Mouse (Mus musculus) embryonic fibroblast, embryonic 13.5 days (primary cell): ENCODE results near the gene Olfr92. TPM values are rescaled to one million over a fixed set of nuclear protein-coding genes. Genes with fewer than 3 reads are reported as not detected.
"Not testable (repeated sequence)": the region's sequence is repeated elsewhere in the genome, so short reads cannot be mapped to it uniquely, and the experiment has no call there.

Experiments used
- H3K27ac ChIP-seq: 2 replicates; pipeline ENCODE4 v1.5.1; 2012; ENCODE audit warnings: low read length, control low read depth, inconsistent platforms; ENCODE audit not compliant: insufficient read depth
- H3K4me1 ChIP-seq: 2 replicates; pipeline ENCODE4 v1.6.1; 2011; ENCODE audit warnings: low read length; ENCODE audit not compliant: control insufficient read depth, insufficient read depth
- H3K4me3 ChIP-seq: 2 replicates; pipeline ENCODE4 v1.5.1; 2011; ENCODE audit warnings: mild to moderate bottlenecking, control low read depth, low read length; ENCODE audit not compliant: insufficient read depth
- CTCF ChIP-seq: IDR thresholded peaks from 2 replicates; pipeline ENCODE4 v1.5.1; 2011; ENCODE audit warnings: mild to moderate bottlenecking, control low read depth, low read length, moderate library complexity, borderline replicate concordance; ENCODE audit not compliant: insufficient read depth
- POLR2A ChIP-seq: IDR thresholded peaks from 2 replicates; pipeline ENCODE4 v1.6.1; 2011; ENCODE audit warnings: low read depth, mild to moderate bottlenecking, control low read depth, low read length, moderate library complexity
- polyA plus RNA-seq: library from polyadenylated mRNA; stranded (reverse); fragments of >200 nt; gene quantifications from 2 replicates; pipeline ENCODE4 v1.2.4, GENCODE M21; 2011; ENCODE audit warnings: low read depth; ENCODE audit not compliant: missing spikeins, insufficient read length

The Olfr92 gene
- polyA plus RNA-seq = not detected in 2 replicates

DNA sequence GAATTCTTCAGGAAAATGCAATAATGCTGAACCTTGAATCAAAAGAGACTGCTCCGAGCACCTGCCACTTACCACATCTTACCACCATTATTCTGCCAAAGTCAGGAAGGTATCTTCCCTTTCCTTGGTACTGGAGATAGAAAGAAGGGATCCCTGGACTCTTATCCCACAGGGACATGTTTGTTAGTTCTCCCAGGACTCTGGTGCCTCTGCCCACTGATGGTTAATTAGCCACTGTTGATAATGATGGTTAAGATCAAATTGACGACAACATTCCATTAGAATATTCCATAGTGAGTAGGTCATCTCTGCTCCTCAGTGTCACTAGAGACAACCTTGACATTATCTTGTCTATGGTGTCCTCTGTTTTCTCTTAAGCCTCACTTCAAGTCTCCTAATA lies at the start of gene Olfr92:
Gene Olfr92 (minus strand): TSS at position 101 of the 400 bp plus-strand sequence.
- Histone ChIP-seq H3K4me3 (no peak within 1 kb of the TSS), H3K27ac (no peak within 1 kb of the TSS), H3K4me1 (no peaks in the 10 kb centered on the region)
- TF ChIP-seq POLR2A (no peak), CTCF (no peak)

- no peaks in the 10 kb centered on the region for H3K4me1 ChIP-seq
- no peak within 1 kb of the TSS for H3K27ac ChIP-seq
- no peak within 1 kb of the TSS for H3K4me3 ChIP-seq
- TF ChIP-seq CTCF (no peak), POLR2A (no peak)
Measured at GRCm38 (mm10) chr17:37161394-37161793, 41.5 kb upstream of the Olfr92 start, which contains the start of gene Olfr93. TSS of gene Olfr93 (minus strand) at chr17:37161494.

DNA sequence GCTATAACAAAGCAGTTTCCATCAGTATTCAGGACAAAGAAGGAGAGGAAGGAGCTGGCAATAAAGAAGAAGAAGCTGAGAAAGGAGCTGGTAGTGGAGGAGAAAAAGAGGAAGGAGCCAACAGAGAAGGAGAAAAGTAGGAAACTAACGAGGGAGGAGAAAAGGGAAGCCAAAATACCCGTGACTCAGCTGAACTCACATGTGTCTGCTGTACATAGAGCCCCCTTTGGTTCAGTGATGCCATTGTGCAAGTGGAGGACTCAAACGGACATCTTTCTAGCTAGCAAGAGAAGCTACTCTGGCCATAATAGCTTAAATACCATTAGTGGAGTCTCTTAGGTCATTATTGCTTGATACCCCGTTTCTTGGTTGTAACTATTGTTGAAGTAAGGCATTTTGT lies 11.5 kb upstream of the Olfr92 start:
- not testable (repeated sequence) for H3K4me1 ChIP-seq, H3K27ac ChIP-seq, H3K4me3 ChIP-seq

- TF ChIP-seq POLR2A = no peak
- H3K27ac ChIP-seq = no peak within 1 kb of the TSS
- H3K4me1 ChIP-seq = no peaks in the 10 kb centered on the region
- H3K4me3 ChIP-seq = no peak within 1 kb of the TSS
Measured at GRCm38 (mm10) chr17:37098178-37098577, 21.7 kb downstream of the Olfr92 start, which contains the start of gene Olfr91. TSS of gene Olfr91 (minus strand) at chr17:37098278.

- TF ChIP-seq POLR2A (no peak), CTCF (no peak)
- H3K27ac ChIP-seq = no peak overlapping the region
Measured at GRCm38 (mm10) chr17:37093289-37093688, 26.6 kb downstream of the Olfr92 start.

GRCm38 (mm10) chr17:37092198-37092597 lies 27.7 kb downstream of the Olfr92 start:
- H3K4me1 ChIP-seq = no peaks in the 10 kb centered on the region
- TF ChIP-seq POLR2A (no peak), CTCF (no peak)
- H3K27ac ChIP-seq = no peak overlapping the region
- H3K4me3 ChIP-seq = no peak overlapping the region

More at GRCm38 (mm10) chr17:37093289-37093688, 26.6 kb downstream of the Olfr92 start:
- no peaks in the 10 kb centered on the region for H3K4me1 ChIP-seq
- no peak overlapping the region for H3K4me3 ChIP-seq

GRCm38 (mm10) chr17:37088399-37088798 lies 31.5 kb downstream of the Olfr92 start, which contains the start of gene Olfr90:
TSS of gene Olfr90 (minus strand) at chr17:37088499.
- TF ChIP-seq POLR2A = no peak
- no peak for TF ChIP-seq CTCF
- H3K27ac ChIP-seq = no peak within 1 kb of the TSS
- no peak within 1 kb of the TSS for H3K4me3 ChIP-seq
- H3K4me1 ChIP-seq = no peaks in the 10 kb centered on the region

DNA sequence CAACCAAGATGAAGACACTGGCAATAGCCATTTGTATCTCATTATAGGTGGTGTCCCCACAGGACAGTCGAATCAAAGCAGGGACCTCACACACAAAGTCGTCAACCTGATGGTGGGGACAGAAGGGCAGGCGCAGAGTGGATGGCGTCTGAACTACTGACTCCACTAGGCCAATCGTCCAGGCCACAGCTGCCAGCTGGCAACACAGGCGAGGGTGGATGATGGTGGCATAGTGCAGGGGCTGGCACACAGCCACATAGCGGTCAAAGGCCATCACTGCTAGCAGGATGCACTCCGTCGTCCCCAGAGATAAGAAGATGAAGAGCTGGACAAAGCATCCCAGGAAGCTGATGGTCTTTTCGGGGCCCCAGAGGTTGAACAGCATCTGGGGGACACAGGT lies 34.3 kb downstream of the Olfr92 start:
- Histone ChIP-seq H3K27ac (no peak overlapping the region), H3K4me3 (no peak overlapping the region), H3K4me1 (no peaks in the 10 kb centered on the region)
- TF ChIP-seq POLR2A (no peak), CTCF (no peak)

GRCm38 (mm10) chr17:37084632-37085031 lies 35.3 kb downstream of the Olfr92 start:
- TF ChIP-seq POLR2A (no peak), CTCF (no peak)
- H3K4me1 ChIP-seq = no peaks in the 10 kb centered on the region
- no peak overlapping the region for H3K27ac ChIP-seq
- no peak overlapping the region for H3K4me3 ChIP-seq

- TF ChIP-seq POLR2A (no peak), CTCF (0 out of 2 replicates have a peak, but pooled peaks have one; percentile 23)
- Histone ChIP-seq H3K4me1 (no peaks in the 10 kb centered on the region), H3K27ac (no peak overlapping the region), H3K4me3 (no peak overlapping the region)
Measured at GRCm38 (mm10) chr17:37083327-37083726, 36.6 kb downstream of the Olfr92 start.

DNA sequence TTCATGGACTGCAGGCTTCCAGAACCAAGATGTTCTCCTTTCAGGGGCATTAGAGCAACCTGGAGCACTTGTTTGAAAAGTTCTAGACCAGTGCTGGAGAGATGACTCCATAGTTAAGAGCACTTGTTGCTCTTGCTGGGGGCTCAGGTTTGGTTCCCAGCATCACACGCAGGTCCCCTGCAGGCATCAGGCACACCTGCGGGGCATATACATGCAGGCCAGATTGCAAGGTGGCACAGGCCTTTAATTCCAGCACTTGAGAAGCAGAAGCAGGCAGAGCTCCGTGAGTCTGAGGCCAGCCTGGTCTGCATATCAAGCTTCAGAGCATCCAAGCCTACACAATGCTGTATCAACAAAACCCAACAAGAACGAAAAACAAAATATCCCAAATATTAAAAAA lies 38.2 kb downstream of the Olfr92 start:
- Histone ChIP-seq H3K4me1 (no peaks in the 10 kb centered on the region), H3K4me3 (no peak overlapping the region), H3K27ac (no peak overlapping the region)
- TF ChIP-seq POLR2A = no peak
- no peak for TF ChIP-seq CTCF
